8 mouse cellular contexts compared by ENCODE assay signal in genomic region chr1:131982907-131983306, GRCm38 (mm10). TPM values are rescaled to one million over a fixed set of nuclear protein-coding genes. Genes with fewer than 3 reads are reported as not detected.
DNase-seq lines count a peak whose midpoint lies in the region; ATAC-seq and TF ChIP-seq lines count a peak whose summit lies in the region.

No protein-coding gene starts in this region.

- no peak overlapping the region for H3K9ac ChIP-seq in forebrain, embryonic 11.5 days (ENCODE audit: low read length)
- no peak overlapping the region for H3K9ac ChIP-seq in lung, embryonic 15.5 days

- ATAC-seq in forebrain, embryonic 11.5 days (replicated peaks; ENCODE audit: low FRiP score): peak; percentile 24
- peak; percentile 81 to 83 for ATAC-seq in hematopoietic stem cell, adult 5-6 weeks (replicated peaks in 1 of 2; ENCODE audit: insufficient read depth in 1 of 2, low FRiP score in 2 of 2, low TSS enrichment in 1 of 2, low read depth in 1 of 2, poor library complexity in 2 of 2, severe bottlenecking in 2 of 2)
- ATAC-seq in lung, embryonic 15.5 days (ENCODE audit: borderline replicate concordance, extremely low read depth, low FRiP score, low TSS enrichment): 0 out of 2 replicates have a peak, but pooled peaks have one; percentile 9

- H3K4me2 ChIP-seq in forebrain, embryonic 11.5 days (ENCODE audit: low read depth, low read length, severe bottlenecking): no peak overlapping the region
- no peak overlapping the region for H3K4me2 ChIP-seq in lung, embryonic 15.5 days

- H3K4me1 ChIP-seq in E14TG2a.4 (replicated peaks; ENCODE audit: low read depth, low read length): peaks cover 13% of the 10 kb centered on the region
- H3K4me1 ChIP-seq in forebrain, embryonic 11.5 days (replicated peaks; ENCODE audit: control insufficient read depth, insufficient read depth, low read length): no peaks in the 10 kb centered on the region; the same call in 1 of the 2 replicates
- no peaks in the 10 kb centered on the region for H3K4me1 ChIP-seq in lung, embryonic 15.5 days
- no peaks in the 10 kb centered on the region for H3K4me1 ChIP-seq in olfactory bulb, adult 2 months (ENCODE audit: control insufficient read depth, insufficient read depth, low read length)
- no peaks in the 10 kb centered on the region for H3K4me1 ChIP-seq in thymus, adult 2 months (replicated peaks; ENCODE audit: control insufficient read depth, insufficient read depth, low read length)

- no peaks in the 10 kb centered on the region for H3K36me3 ChIP-seq in E14TG2a.4 (ENCODE audit: insufficient read depth, low read length)
- H3K36me3 ChIP-seq in forebrain, embryonic 11.5 days (ENCODE audit: control insufficient read depth, insufficient read depth, low read length): no peaks in the 10 kb centered on the region; the same call in 1 of the 2 replicates
- no peaks in the 10 kb centered on the region for H3K36me3 ChIP-seq in lung, embryonic 15.5 days
- H3K36me3 ChIP-seq in thymus, adult 2 months (ENCODE audit: control insufficient read depth, insufficient read depth, low read length): no peaks in the 10 kb centered on the region

- peak; percentile 80 for DNase-seq in brain, embryonic 14.5 days (ENCODE audit: low read depth)
- peak; percentile 85 for DNase-seq in forebrain, embryonic 11.5 days (ENCODE audit: low spot score)
- peak; percentile 58 to 82 for DNase-seq in layer of hippocampus, adult 2 months (ENCODE audit: low spot score in 2 of 2)
- DNase-seq in thymus, adult 2 months: peak; percentile 88

- no peak overlapping the region for H3K4me3 ChIP-seq in E14TG2a.4 (replicated peaks; ENCODE audit: low read length)
- H3K4me3 ChIP-seq in forebrain, embryonic 11.5 days (ENCODE audit: low read depth, low read length): no peak overlapping the region
- H3K4me3 ChIP-seq in layer of hippocampus, adult 2 months: no peak overlapping the region
- H3K4me3 ChIP-seq in lung, embryonic 15.5 days: no peak overlapping the region
- H3K4me3 ChIP-seq in olfactory bulb, adult 2 months (ENCODE audit: insufficient read depth, low read depth, low read length): no peak overlapping the region
- H3K4me3 ChIP-seq in thymus, adult 2 months (ENCODE audit: control insufficient read depth, insufficient read depth, low read length): no peak overlapping the region

- H3K27ac ChIP-seq in forebrain, embryonic 11.5 days (ENCODE audit: low read depth, low read length): no peak overlapping the region
- H3K27ac ChIP-seq in layer of hippocampus, adult 2 months: no peak overlapping the region
- H3K27ac ChIP-seq in lung, embryonic 15.5 days: no peak overlapping the region
- H3K27ac ChIP-seq in olfactory bulb, adult 2 months (ENCODE audit: insufficient read depth, low read depth, low read length): no peak overlapping the region
- H3K27ac ChIP-seq in thymus, adult 2 months (ENCODE audit: control insufficient read depth, insufficient read depth, low read length): no peak overlapping the region

- TF ChIP-seq POLR2A in brain, embryonic 14.5 days (IDR thresholded peaks at IDR 0.05; ENCODE audit: borderline replicate concordance, extremely low read depth, insufficient read depth, insufficient read length, poor library complexity, severe bottlenecking): no peak
- no peak for TF ChIP-seq POLR2A in olfactory bulb, adult 2 months (IDR thresholded peaks at IDR 0.05; ENCODE audit: insufficient read depth, low read depth, low read length)
- no peak for TF ChIP-seq POLR2A in thymus, adult 2 months (IDR thresholded peaks at IDR 0.05; ENCODE audit: control insufficient read depth, extremely low read depth, insufficient read depth, low read length, poor library complexity)

- TF ChIP-seq CTCF in E14TG2a.4 (conservative IDR thresholded peaks at IDR 0.05; ENCODE audit: low read length): peak; percentile 99
- peak; percentile 96 for TF ChIP-seq CTCF in brain, embryonic 14.5 days (IDR thresholded peaks at IDR 0.05; ENCODE audit: borderline replicate concordance, extremely low read depth, insufficient read depth, insufficient read length)
- peak; percentile 99 for TF ChIP-seq CTCF in layer of hippocampus, adult 2 months (conservative IDR thresholded peaks at IDR 0.05)
- peak; percentile 57 for TF ChIP-seq CTCF in olfactory bulb, adult 2 months (IDR thresholded peaks at IDR 0.05; ENCODE audit: insufficient read depth, low read depth, low read length)
- TF ChIP-seq CTCF in thymus, adult 2 months (IDR thresholded peaks at IDR 0.05; ENCODE audit: borderline replicate concordance, control insufficient read depth, extremely low read depth, insufficient read depth, low read length, poor library complexity): peak; percentile 80; the same call in 1 of the 2 replicates

- no peaks in the 10 kb centered on the region for H3K9me3 ChIP-seq in E14TG2a.4 (ENCODE audit: low read length)
- no peaks in the 10 kb centered on the region for H3K9me3 ChIP-seq in forebrain, embryonic 11.5 days (ENCODE audit: control insufficient read depth, low read length)
- H3K9me3 ChIP-seq in lung, embryonic 15.5 days: no peaks in the 10 kb centered on the region

- WGBS in forebrain, embryonic 11.5 days: 18% methylated on average over 5 of the region's 5 CpGs
- WGBS in lung, embryonic 15.5 days: 4% methylated on average over 5 of the region's 5 CpGs
- WGBS in olfactory bulb, adult 2 months: 31% methylated on average over 5 of the region's 5 CpGs
- WGBS in thymus, adult 2 months: 7% methylated on average over 5 of the region's 5 CpGs

- peaks cover 5% of the 10 kb centered on the region; the same call in 1 of the 2 replicates for H3K27me3 ChIP-seq in E14TG2a.4 (ENCODE audit: insufficient read depth, low read length)
- no peaks in the 10 kb centered on the region for H3K27me3 ChIP-seq in forebrain, embryonic 11.5 days (ENCODE audit: control insufficient read depth, insufficient read depth, low read length)
- H3K27me3 ChIP-seq in lung, embryonic 15.5 days: no peaks in the 10 kb centered on the region
- no peaks in the 10 kb centered on the region for H3K27me3 ChIP-seq in thymus, adult 2 months (ENCODE audit: control insufficient read depth, insufficient read depth, low read length)

RNA-seq across cellular contexts. Expression of gene Slc45a3, which starts 20.1 kb away (rescaled TPM):
- 4.1 and 5.7 TPM in 2 replicates for polyA plus RNA-seq in brain, embryonic 14.5 days (2012; rRNA removed)
- 8.4 and 9.4 TPM in 2 replicates for polyA plus RNA-seq in forebrain, embryonic 11.5 days (2014; fragmentation: Nextera tagmentation; extraction: Ambion mirVana)
- 0.35 and 0.88 TPM in 2 replicates for total RNA-seq in hematopoietic stem cell, adult 5-6 weeks (2017)
- total RNA-seq in layer of hippocampus, adult 2 months (2021): under 1 TPM; 0.41 to 0.64 TPM
- 2.3 and 2.7 TPM in 2 replicates for polyA plus RNA-seq in lung, embryonic 15.5 days (2015; fragmentation: Nextera tagmentation; extraction: Ambion mirVana)
- polyA plus RNA-seq in olfactory bulb, adult 2 months (2012; ENCODE audit: insufficient read depth, insufficient read length, low replicate concordance, missing spikeins): not detected in 2 replicates
- 6.4 and 7.1 TPM in 2 replicates for polyA plus RNA-seq in thymus, adult 2 months (2012; rRNA removed)

RNA-seq across cellular contexts. Expression of gene Elk4, which starts 24.5 kb away (rescaled TPM):
- polyA plus RNA-seq in brain, embryonic 14.5 days (2012; rRNA removed): 12.7 and 16.6 TPM in 2 replicates
- polyA plus RNA-seq in forebrain, embryonic 11.5 days (2014; fragmentation: Nextera tagmentation; extraction: Ambion mirVana): 19.8 and 20.3 TPM in 2 replicates
- total RNA-seq in hematopoietic stem cell, adult 5-6 weeks (2017): 118 and 147 TPM in 2 replicates
- total RNA-seq in layer of hippocampus, adult 2 months (2021): 10 to 100 TPM; 51.8 to 59.2 TPM
- polyA plus RNA-seq in lung, embryonic 15.5 days (2015; fragmentation: Nextera tagmentation; extraction: Ambion mirVana): 24.2 and 28.6 TPM in 2 replicates
- polyA plus RNA-seq in olfactory bulb, adult 2 months (2012; ENCODE audit: insufficient read depth, insufficient read length, low replicate concordance, missing spikeins): not detected in 2 replicates
- polyA plus RNA-seq in thymus, adult 2 months (2012; rRNA removed): 82.3 and 101 TPM in 2 replicates

Comparison
In these comparisons a context has a peak if more than half of its experiments do, and no peak if none do; other contexts are left out.
1. ATAC-seq: peak in every context shown above with its lines; median percentile 82 in hematopoietic stem cell, adult 5-6 weeks; 24 in forebrain, embryonic 11.5 days; 9 in lung, embryonic 15.5 days.